Comparison of ENCODE assay signal across 18 mouse cellular contexts in the genomic region with DNA sequence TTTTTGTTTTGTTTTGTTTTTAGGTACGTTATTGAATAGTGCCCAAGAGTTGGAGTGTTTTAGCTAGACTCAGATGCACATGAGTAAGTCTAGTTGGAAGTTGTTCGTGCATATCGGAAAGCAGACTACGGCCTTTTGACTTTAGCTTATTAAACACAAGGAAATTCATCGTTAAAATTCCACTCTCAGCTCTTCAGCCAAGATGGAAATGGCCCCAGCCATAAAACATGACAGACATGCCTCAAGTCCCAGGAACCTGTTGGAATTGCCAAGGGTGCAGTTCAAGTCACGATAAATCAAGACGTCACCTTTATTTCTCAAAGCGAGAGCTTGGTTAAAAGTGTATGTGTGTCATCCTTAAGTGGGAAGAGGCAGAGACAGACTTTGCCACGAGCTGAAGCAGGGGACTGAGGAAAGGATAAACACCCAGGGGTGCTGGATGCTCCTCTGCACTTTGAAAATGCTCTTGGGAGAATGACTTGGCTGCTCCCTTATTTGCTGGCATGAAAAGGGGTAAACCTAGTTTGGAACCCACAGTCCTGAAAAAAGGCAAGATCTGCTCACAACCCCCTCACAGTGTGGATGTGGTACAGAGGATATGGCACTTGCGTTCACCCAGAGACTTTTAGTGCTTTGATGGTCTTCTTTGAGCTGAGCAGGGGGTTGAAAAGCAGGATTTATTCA. TPM values are rescaled to one million over a fixed set of nuclear protein-coding genes. Genes with fewer than 3 reads are reported as not detected.
DNase-seq lines count a peak whose midpoint lies in the region; ATAC-seq and TF ChIP-seq lines count a peak whose summit lies in the region.
"Had no signal": no experiment of that assay in that cellular context is flagged by ENCODE, and none has a peak within 500 bp of the region (broad histone marks: within the 10 kb centered on the region; RNA-seq: fewer than 3 reads in every experiment).

No protein-coding gene starts in this region.

- H3K9me3 ChIP-seq in heart, embryonic 13.5 days, result no peaks in the 10 kb centered on the region; the same call in 1 of the 2 replicates
- no peaks in the 10 kb centered on the region for H3K9me3 ChIP-seq in lung, embryonic 15.5 days
- H3K9me3 ChIP-seq in lung, postnatal 0 days (ENCODE audit: low read length), result no peaks in the 10 kb centered on the region
- no peaks in the 10 kb centered on the region for H3K9me3 ChIP-seq in forebrain, embryonic 12.5 days
- H3K9me3 ChIP-seq: embryonic facial prominence, embryonic 12.5 days; hindbrain, embryonic 10.5 days; limb, embryonic 12.5 days; megakaryocyte, embryonic 14.5 days had no signal

- no peak for ATAC-seq in heart, embryonic 13.5 days (ENCODE audit: extremely low read depth, insufficient number of reproducible peaks, low FRiP score, low TSS enrichment)
- no peak for ATAC-seq in lung, embryonic 15.5 days (ENCODE audit: borderline replicate concordance, extremely low read depth, low FRiP score, low TSS enrichment)
- no peak for ATAC-seq in lung, postnatal 0 days
- ATAC-seq in forebrain, embryonic 12.5 days (ENCODE audit: low FRiP score), result no peak

- 71% methylated on average over 10 of the region's 10 CpGs for WGBS in heart, embryonic 13.5 days
- 54% methylated on average over 10 of the region's 10 CpGs for WGBS in lung, embryonic 15.5 days
- WGBS in lung, postnatal 0 days, result 62% methylated on average over 10 of the region's 10 CpGs
- WGBS in forebrain, embryonic 12.5 days, result 65% methylated on average over 10 of the region's 10 CpGs

- TF ChIP-seq EP300 in lung, postnatal 0 days (IDR thresholded peaks at IDR 0.05), result no peak

- no peaks in the 10 kb centered on the region for H3K36me3 ChIP-seq in heart, embryonic 13.5 days
- no peaks in the 10 kb centered on the region for H3K36me3 ChIP-seq in lung, embryonic 15.5 days
- H3K36me3 ChIP-seq in lung, postnatal 0 days (ENCODE audit: insufficient read depth, low read length), result no peaks in the 10 kb centered on the region
- no peaks in the 10 kb centered on the region for H3K36me3 ChIP-seq in forebrain, embryonic 12.5 days (replicated peaks)
- H3K36me3 ChIP-seq: embryonic facial prominence, embryonic 12.5 days; hindbrain, embryonic 10.5 days; limb, embryonic 12.5 days had no signal

- no peak for TF ChIP-seq CTCF in lung, postnatal 0 days (IDR thresholded peaks at IDR 0.05)

- H3K9ac ChIP-seq in heart, embryonic 13.5 days, result no peak overlapping the region
- H3K9ac ChIP-seq in lung, embryonic 15.5 days, result no peak overlapping the region
- H3K9ac ChIP-seq in lung, postnatal 0 days (replicated peaks; ENCODE audit: low read depth), result no peak overlapping the region
- no peak overlapping the region for H3K9ac ChIP-seq in forebrain, embryonic 12.5 days
- H3K9ac ChIP-seq: embryonic facial prominence, embryonic 12.5 days; limb, embryonic 12.5 days had no signal

- H3K4me1 ChIP-seq in heart, embryonic 13.5 days, result peaks cover 24% of the 10 kb centered on the region
- H3K4me1 ChIP-seq in lung, embryonic 15.5 days, result peaks cover 16% of the 10 kb centered on the region
- peaks cover 4% of the 10 kb centered on the region; the same call in 1 of the 2 replicates for H3K4me1 ChIP-seq in lung, postnatal 0 days (ENCODE audit: insufficient read depth, low read depth, low read length)
- 0 out of 2 replicates have a peak, but pooled peaks cover 3% of the 10 kb centered on the region for H3K4me1 ChIP-seq in forebrain, embryonic 12.5 days

- peak overlapping the region; percentile 48 for H3K4me2 ChIP-seq in heart, embryonic 13.5 days
- no peak overlapping the region for H3K4me2 ChIP-seq in lung, embryonic 15.5 days
- H3K4me2 ChIP-seq in lung, postnatal 0 days (replicated peaks; ENCODE audit: low read depth, low read length), result no peak overlapping the region
- no peak overlapping the region for H3K4me2 ChIP-seq in forebrain, embryonic 12.5 days
- H3K4me2 ChIP-seq: embryonic facial prominence, embryonic 12.5 days; limb, embryonic 12.5 days had no signal

- no peaks in the 10 kb centered on the region for H3K27me3 ChIP-seq in heart, embryonic 13.5 days (replicated peaks)
- no peaks in the 10 kb centered on the region for H3K27me3 ChIP-seq in lung, embryonic 15.5 days
- no peaks in the 10 kb centered on the region for H3K27me3 ChIP-seq in lung, postnatal 0 days (replicated peaks; ENCODE audit: insufficient read depth, low read length)
- H3K27me3 ChIP-seq in forebrain, embryonic 12.5 days, result peaks cover 19% of the 10 kb centered on the region
- H3K27me3 ChIP-seq: embryonic facial prominence, embryonic 12.5 days; limb, embryonic 12.5 days had no signal

- H3K27ac ChIP-seq in heart, embryonic 13.5 days (replicated peaks), result peak overlapping the region; percentile 84
- peak overlapping the region; percentile 71 for H3K27ac ChIP-seq in lung, embryonic 15.5 days
- H3K27ac ChIP-seq in lung, postnatal 0 days (ENCODE audit: low read length), result no peak overlapping the region
- no peak overlapping the region for H3K27ac ChIP-seq in forebrain, embryonic 12.5 days
- H3K27ac ChIP-seq: embryonic facial prominence, embryonic 12.5 days; hindbrain, embryonic 10.5 days; left cerebral cortex, adult 2 months had no signal

- H3K4me3 ChIP-seq in heart, embryonic 13.5 days, result no peak overlapping the region
- no peak overlapping the region for H3K4me3 ChIP-seq in lung, embryonic 15.5 days
- H3K4me3 ChIP-seq in lung, postnatal 0 days (ENCODE audit: low read depth, low read length), result no peak overlapping the region
- H3K4me3 ChIP-seq in forebrain, embryonic 12.5 days (replicated peaks), result no peak overlapping the region
- H3K4me3 ChIP-seq: embryonic facial prominence, embryonic 12.5 days; hindbrain, embryonic 10.5 days; left cerebral cortex, adult 2 months; limb, embryonic 12.5 days; megakaryocyte, embryonic 14.5 days had no signal

- no peak for DNase-seq in heart, adult 9 months (ENCODE audit: low spot score in 2 of 2)
- DNase-seq in lung, postnatal 0 days (ENCODE audit: low spot score), result no peak
- DNase-seq in kidney, postnatal 10 days, result peak; percentile 44
- DNase-seq in frontal cortex, adult 2 months (ENCODE audit: extremely low spot score in 1 of 2, low spot score in 1 of 2), result no peak
- DNase-seq: B cell, adult 2 months; cerebellum, postnatal 36 days; gastrocnemius, postnatal 14 days; lung, adult 18-20 months; thymus, postnatal 36 days had no signal

RNA-seq across cellular contexts. Expression of a gene that starts 6.6 kb away (rescaled TPM):
- 0.20 and 0.29 TPM in 2 replicates for polyA plus RNA-seq in heart, embryonic 13.5 days (2015; fragmentation: Nextera tagmentation; extraction: Ambion mirVana)
- polyA plus RNA-seq in lung, embryonic 15.5 days (2015; fragmentation: Nextera tagmentation; extraction: Ambion mirVana), result 6.4 and 7.3 TPM in 2 replicates
- polyA plus RNA-seq in lung, postnatal 0 days (2015; fragmentation: Nextera tagmentation; extraction: Ambion mirVana), result 19.2 and 22.4 TPM in 2 replicates
- polyA plus RNA-seq in forebrain, embryonic 12.5 days (2016; fragmentation: Nextera tagmentation; extraction: Ambion mirVana), result 0.20 and 0.47 TPM in 2 replicates
- polyA plus RNA-seq in frontal cortex, adult 2 months (2012; rRNA removed), result 0.06 TPM in 1 of 2 replicates, not detected in the other
- polyA plus RNA-seq: testis, adult 2 months had no signal

Comparison
In these comparisons a context has a peak if more than half of its experiments do, and no peak if none do; other contexts are left out.
1. H3K27ac ChIP-seq: peak in heart, embryonic 13.5 days (single experiment) and lung, embryonic 15.5 days (single experiment); none in lung, postnatal 0 days (single experiment) and forebrain, embryonic 12.5 days (single experiment).